Mouse (Mus musculus): ENCODE measurements around the gene D930020B18Rik. TPM values are rescaled to one million over a fixed set of nuclear protein-coding genes. Genes with fewer than 3 reads are reported as not detected.

The D930020B18Rik gene
- polyA plus RNA-seq (2015; fragmentation: Nextera tagmentation; extraction: Ambion mirVana) = 0.20 TPM in 1 of 2 replicates, not detected in the other

GRCm38 (mm10) chr10:121641272-121642053, at the start of gene D930020B18Rik:
Gene D930020B18Rik, plus strand, starts transcription at chr10:121641588.
- Histone ChIP-seq H3K4me1 (replicated peaks) (peaks cover 19% of the 10 kb centered on the region), H3K36me3 (no peaks in the 10 kb centered on the region), H3K4me2 (peak within 1 kb of the TSS; percentile 88), H3K9me3 (no peaks in the 10 kb centered on the region), H3K27ac (replicated peaks) (no peak within 1 kb of the TSS), H3K9ac (peak within 1 kb of the TSS; percentile 59), H3K27me3 (peaks cover 48% of the 10 kb centered on the region), H3K4me3 (peak within 1 kb of the TSS; percentile 47)
- ATAC-seq (ENCODE audit: low read depth) = no peak; the same call in 1 of the 2 replicates
- WGBS = under 1% methylated on average over 69 of the region's 69 CpGs

- peaks cover 87% of the 10 kb centered on the region for H3K36me3 ChIP-seq
- H3K9ac ChIP-seq = no peak overlapping the region
- no peak overlapping the region for H3K27ac ChIP-seq (replicated peaks)
- no peaks in the 10 kb centered on the region for H3K9me3 ChIP-seq
- no peak overlapping the region for H3K4me2 ChIP-seq
- WGBS = 87% methylated on average over 9 of the region's 9 CpGs
- H3K27me3 ChIP-seq = no peaks in the 10 kb centered on the region
- no peaks in the 10 kb centered on the region for H3K4me1 ChIP-seq (replicated peaks)
- ATAC-seq (ENCODE audit: low read depth) = no peak
- H3K4me3 ChIP-seq = no peak overlapping the region
Observed at GRCm38 (mm10) chr10:121596580-121596979, 44.8 kb upstream of the D930020B18Rik start.

GRCm38 (mm10) chr10:121601272-121601671, 40.1 kb upstream of the D930020B18Rik start:
- Histone ChIP-seq H3K9ac (no peak overlapping the region), H3K4me1 (replicated peaks) (no peaks in the 10 kb centered on the region), H3K27ac (replicated peaks) (no peak overlapping the region), H3K4me2 (no peak overlapping the region), H3K27me3 (no peaks in the 10 kb centered on the region), H3K9me3 (no peaks in the 10 kb centered on the region), H3K4me3 (no peak overlapping the region), H3K36me3 (peaks cover 96% of the 10 kb centered on the region)
- WGBS = 80% methylated on average over 6 of the region's 6 CpGs
- no peak for ATAC-seq (ENCODE audit: low read depth)

GRCm38 (mm10) chr10:121603556-121603955, 37.8 kb upstream of the D930020B18Rik start:
- no peak overlapping the region for H3K4me2 ChIP-seq
- 95% methylated on average over 4 of the region's 4 CpGs for WGBS
- H3K9ac ChIP-seq = no peak overlapping the region
- H3K9me3 ChIP-seq = no peaks in the 10 kb centered on the region
- H3K36me3 ChIP-seq = peaks cover 98% of the 10 kb centered on the region
- no peaks in the 10 kb centered on the region for H3K27me3 ChIP-seq
- no peak for ATAC-seq (ENCODE audit: low read depth)
- no peak overlapping the region for H3K4me3 ChIP-seq
- no peaks in the 10 kb centered on the region for H3K4me1 ChIP-seq (replicated peaks)
- H3K27ac ChIP-seq (replicated peaks) = no peak overlapping the region

GRCm38 (mm10) chr10:121604632-121605344, 36.6 kb upstream of the D930020B18Rik start:
- H3K36me3 ChIP-seq = peaks cover 95% of the 10 kb centered on the region
- no peak for ATAC-seq (ENCODE audit: low read depth)
- H3K27ac ChIP-seq (replicated peaks) = no peak overlapping the region
- 97% methylated on average over 13 of the region's 13 CpGs for WGBS
- H3K9me3 ChIP-seq = no peaks in the 10 kb centered on the region
- H3K4me2 ChIP-seq = no peak overlapping the region
- H3K4me1 ChIP-seq (replicated peaks) = no peaks in the 10 kb centered on the region
- no peak overlapping the region for H3K9ac ChIP-seq
- no peak overlapping the region for H3K4me3 ChIP-seq
- H3K27me3 ChIP-seq = no peaks in the 10 kb centered on the region

- no peak for ATAC-seq (ENCODE audit: low read depth)
- 97% methylated on average over 10 of the region's 10 CpGs for WGBS
Observed at GRCm38 (mm10) chr10:121608177-121608576, 33.2 kb upstream of the D930020B18Rik start.

GRCm38 (mm10) chr10:121611587-121611986, 29.8 kb upstream of the D930020B18Rik start:
- Histone ChIP-seq H3K27me3 (no peaks in the 10 kb centered on the region), H3K4me3 (no peak overlapping the region), H3K36me3 (peaks cover 90% of the 10 kb centered on the region), H3K4me2 (no peak overlapping the region), H3K9ac (no peak overlapping the region), H3K27ac (replicated peaks) (no peak overlapping the region), H3K4me1 (replicated peaks) (no peaks in the 10 kb centered on the region), H3K9me3 (no peaks in the 10 kb centered on the region)
- ATAC-seq (ENCODE audit: low read depth) = no peak
- WGBS = 89% methylated on average over 10 of the region's 10 CpGs

More at GRCm38 (mm10) chr10:121608177-121608576, 33.2 kb upstream of the D930020B18Rik start:
- Histone ChIP-seq H3K27ac (replicated peaks) (no peak overlapping the region), H3K4me2 (no peak overlapping the region), H3K4me3 (no peak overlapping the region), H3K4me1 (replicated peaks) (no peaks in the 10 kb centered on the region), H3K27me3 (no peaks in the 10 kb centered on the region), H3K9me3 (no peaks in the 10 kb centered on the region), H3K36me3 (peaks cover 93% of the 10 kb centered on the region), H3K9ac (no peak overlapping the region)

- Histone ChIP-seq H3K4me1 (replicated peaks) (no peaks in the 10 kb centered on the region), H3K9me3 (no peaks in the 10 kb centered on the region), H3K4me2 (no peak overlapping the region), H3K27ac (replicated peaks) (no peak overlapping the region), H3K9ac (no peak overlapping the region), H3K4me3 (no peak overlapping the region), H3K27me3 (no peaks in the 10 kb centered on the region), H3K36me3 (peaks cover 90% of the 10 kb centered on the region)
- ATAC-seq (ENCODE audit: low read depth) = no peak
- WGBS = 93% methylated on average over 6 of the region's 6 CpGs
Observed at GRCm38 (mm10) chr10:121612448-121612847, 28.9 kb upstream of the D930020B18Rik start.

GRCm38 (mm10) chr10:121613570-121613969, 27.8 kb upstream of the D930020B18Rik start:
- no peak overlapping the region for H3K27ac ChIP-seq (replicated peaks)
- no peaks in the 10 kb centered on the region for H3K4me1 ChIP-seq (replicated peaks)
- no peak overlapping the region for H3K4me2 ChIP-seq
- no peak for ATAC-seq (ENCODE audit: low read depth)
- WGBS = 92% methylated on average over 13 of the region's 13 CpGs
- H3K36me3 ChIP-seq = peaks cover 90% of the 10 kb centered on the region
- H3K9ac ChIP-seq = no peak overlapping the region
- H3K4me3 ChIP-seq = no peak overlapping the region
- H3K27me3 ChIP-seq = no peaks in the 10 kb centered on the region
- no peaks in the 10 kb centered on the region for H3K9me3 ChIP-seq

GRCm38 (mm10) chr10:121615146-121615870, 26.1 kb upstream of the D930020B18Rik start:
- Histone ChIP-seq H3K36me3 (peaks cover 91% of the 10 kb centered on the region), H3K9ac (no peak overlapping the region), H3K27me3 (no peaks in the 10 kb centered on the region), H3K9me3 (no peaks in the 10 kb centered on the region), H3K27ac (replicated peaks) (no peak overlapping the region), H3K4me1 (replicated peaks) (no peaks in the 10 kb centered on the region), H3K4me2 (no peak overlapping the region), H3K4me3 (no peak overlapping the region)
- ATAC-seq (ENCODE audit: low read depth) = no peak
- WGBS = 95% methylated on average over 13 of the region's 13 CpGs

- Histone ChIP-seq H3K4me1 (replicated peaks) (no peaks in the 10 kb centered on the region), H3K4me3 (no peak overlapping the region), H3K9ac (no peak overlapping the region), H3K27me3 (no peaks in the 10 kb centered on the region), H3K36me3 (peaks cover 89% of the 10 kb centered on the region), H3K4me2 (no peak overlapping the region), H3K27ac (replicated peaks) (no peak overlapping the region), H3K9me3 (no peaks in the 10 kb centered on the region)
- no peak for ATAC-seq (ENCODE audit: low read depth)
- 52% methylated on average over 7 of the region's 7 CpGs for WGBS
Observed at GRCm38 (mm10) chr10:121615935-121616334, 25.5 kb upstream of the D930020B18Rik start.

- Histone ChIP-seq H3K27ac (replicated peaks) (no peak overlapping the region), H3K9me3 (no peaks in the 10 kb centered on the region), H3K9ac (no peak overlapping the region), H3K4me2 (no peak overlapping the region), H3K4me1 (replicated peaks) (peaks cover 20% of the 10 kb centered on the region), H3K27me3 (no peaks in the 10 kb centered on the region), H3K4me3 (no peak overlapping the region), H3K36me3 (peaks cover 47% of the 10 kb centered on the region)
- no peak for ATAC-seq (ENCODE audit: low read depth)
- WGBS = 91% methylated on average over 6 of the region's 6 CpGs
Observed at GRCm38 (mm10) chr10:121622431-121622830, 19.0 kb upstream of the D930020B18Rik start.
